Mouse (Mus musculus): ENCODE results near the gene Uchl4. TPM values are rescaled to one million over a fixed set of nuclear protein-coding genes. Genes with fewer than 3 reads are reported as not detected.
A peak's percentile ranks its signal among the peaks of the same experiment; 100 is the strongest.

Gene Uchl4
- polyA plus RNA-seq, 1 experiment from 2014 or later = 3.1 TPM

DNA sequence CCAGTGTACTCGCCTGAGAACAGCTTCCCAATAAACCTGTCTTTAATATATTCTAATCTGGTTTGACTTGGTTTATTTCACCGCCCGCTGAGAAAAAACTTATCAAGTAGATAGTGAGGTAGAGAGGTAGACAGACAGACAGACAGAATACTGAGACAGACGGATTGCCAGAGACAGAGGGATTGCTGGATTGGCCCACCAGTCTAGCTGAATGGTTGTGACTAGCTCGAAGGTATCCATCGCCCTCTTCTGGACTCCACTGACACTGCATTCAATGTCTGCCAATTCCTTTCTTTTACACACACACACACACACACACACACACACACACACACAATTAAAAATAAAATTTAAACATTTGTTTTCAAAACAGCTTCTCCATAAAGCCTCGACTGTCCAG, 37.6 kb downstream of the Uchl4 start:
- H3K4me2 ChIP-seq = no peak overlapping the region
- no peaks in the 10 kb centered on the region for H3K9me3 ChIP-seq (replicated peaks; ENCODE audit: control insufficient read depth, low read length)
- H3K36me3 ChIP-seq (ENCODE audit: control insufficient read depth, insufficient read depth, low read length) = no peaks in the 10 kb centered on the region
- H3K9ac ChIP-seq (ENCODE audit: low read depth, low read length) = no peak overlapping the region
- H3K27me3 ChIP-seq (ENCODE audit: control insufficient read depth, insufficient read depth, low read length) = no peaks in the 10 kb centered on the region
- H3K27ac ChIP-seq (ENCODE audit: low read depth, low read length) = no peak overlapping the region
- no peak for ATAC-seq (replicated peaks; ENCODE audit: insufficient number of reproducible peaks, low FRiP score, low TSS enrichment)
- 32% methylated on average over 7 of the region's 7 CpGs for WGBS (ENCODE audit: insufficient replicate concordance)
- H3K4me3 ChIP-seq (ENCODE audit: low read depth, low read length) = no peak overlapping the region
- H3K4me1 ChIP-seq (ENCODE audit: control insufficient read depth, insufficient read depth, low read length) = no peaks in the 10 kb centered on the region

DNA sequence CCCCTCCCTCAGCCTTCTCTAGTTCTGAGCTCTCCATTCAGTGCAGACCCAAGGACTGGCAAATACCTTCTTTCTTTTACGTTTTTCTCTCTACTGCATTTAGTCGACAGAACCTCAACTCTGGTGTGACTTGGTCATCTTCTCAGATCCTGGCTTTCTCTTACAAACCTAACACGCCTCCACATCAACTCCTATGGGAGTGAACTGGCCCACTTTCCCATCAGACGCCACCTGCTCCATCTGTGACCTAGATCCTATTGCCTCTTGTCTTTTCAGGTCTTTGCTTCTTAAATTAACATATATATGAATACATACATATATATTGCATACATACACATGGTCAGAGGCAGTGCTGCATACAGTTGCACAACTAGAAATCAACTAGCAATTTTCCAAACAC, 38.8 kb downstream of the Uchl4 start:
- WGBS (ENCODE audit: insufficient replicate concordance) = 76% methylated on average over 4 of the region's 4 CpGs
- Histone ChIP-seq H3K9me3 (replicated peaks; ENCODE audit: control insufficient read depth, low read length) (no peaks in the 10 kb centered on the region), H3K4me1 (ENCODE audit: control insufficient read depth, insufficient read depth, low read length) (no peaks in the 10 kb centered on the region), H3K9ac (ENCODE audit: low read depth, low read length) (no peak overlapping the region), H3K4me2 (no peak overlapping the region), H3K27me3 (ENCODE audit: control insufficient read depth, insufficient read depth, low read length) (no peaks in the 10 kb centered on the region), H3K36me3 (ENCODE audit: control insufficient read depth, insufficient read depth, low read length) (no peaks in the 10 kb centered on the region), H3K27ac (ENCODE audit: low read depth, low read length) (no peak overlapping the region), H3K4me3 (ENCODE audit: low read depth, low read length) (no peak overlapping the region)
- no peak for ATAC-seq (replicated peaks; ENCODE audit: insufficient number of reproducible peaks, low FRiP score, low TSS enrichment)

DNA sequence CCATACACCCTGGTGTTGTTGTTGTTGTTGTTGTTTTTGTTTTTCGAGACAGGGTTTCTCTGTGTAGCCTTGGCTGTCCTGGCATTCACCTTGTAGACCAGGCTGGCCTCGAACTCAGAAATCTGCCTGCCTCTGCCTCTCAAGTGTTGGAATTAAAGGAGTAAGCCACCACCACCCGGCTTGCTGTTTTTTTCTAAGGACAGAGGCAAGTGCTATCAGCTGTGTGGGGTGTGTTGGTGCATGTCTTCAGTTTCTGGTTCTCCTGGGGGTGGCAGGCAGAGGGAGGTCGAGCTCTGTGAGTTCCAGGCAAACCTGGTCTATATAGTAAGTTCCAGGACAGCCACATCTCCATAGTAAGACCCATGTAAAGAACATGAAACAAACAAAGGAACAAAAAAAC, 39.3 kb downstream of the Uchl4 start:
- Histone ChIP-seq H3K27ac (ENCODE audit: low read depth, low read length) (no peak overlapping the region), H3K4me1 (ENCODE audit: control insufficient read depth, insufficient read depth, low read length) (no peaks in the 10 kb centered on the region), H3K9me3 (replicated peaks; ENCODE audit: control insufficient read depth, low read length) (no peaks in the 10 kb centered on the region), H3K4me2 (no peak overlapping the region), H3K36me3 (ENCODE audit: control insufficient read depth, insufficient read depth, low read length) (no peaks in the 10 kb centered on the region), H3K4me3 (ENCODE audit: low read depth, low read length) (no peak overlapping the region), H3K27me3 (ENCODE audit: control insufficient read depth, insufficient read depth, low read length) (no peaks in the 10 kb centered on the region), H3K9ac (ENCODE audit: low read depth, low read length) (no peak overlapping the region)
- WGBS (ENCODE audit: insufficient replicate concordance) = 65% methylated on average over 4 of the region's 4 CpGs
- no peak for ATAC-seq (replicated peaks; ENCODE audit: insufficient number of reproducible peaks, low FRiP score, low TSS enrichment)

DNA sequence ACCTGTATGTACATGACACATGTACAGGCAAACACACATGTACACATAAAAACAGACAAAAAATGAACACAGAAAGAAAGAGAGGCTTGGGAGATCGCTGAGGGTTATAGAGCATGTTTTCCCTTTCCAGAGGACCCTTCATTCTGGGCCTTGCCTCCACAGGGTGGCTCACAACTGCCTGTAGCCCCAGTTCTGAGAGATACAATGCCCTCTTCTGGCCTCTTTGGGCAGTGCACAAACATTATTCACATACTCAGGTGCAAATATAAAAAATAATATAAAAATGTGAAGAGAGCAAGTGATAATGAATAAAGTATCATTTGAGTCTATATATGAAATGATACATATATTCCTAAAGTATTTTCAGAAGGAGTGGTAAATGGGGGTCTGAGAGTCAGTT, 39.9 kb downstream of the Uchl4 start:
- H3K27ac ChIP-seq (ENCODE audit: low read depth, low read length) = no peak overlapping the region
- H3K9ac ChIP-seq (ENCODE audit: low read depth, low read length) = no peak overlapping the region
- 68% methylated on average over 1 of the region's 1 CpGs for WGBS (ENCODE audit: insufficient replicate concordance)
- no peaks in the 10 kb centered on the region for H3K36me3 ChIP-seq (ENCODE audit: control insufficient read depth, insufficient read depth, low read length)
- no peaks in the 10 kb centered on the region for H3K27me3 ChIP-seq (ENCODE audit: control insufficient read depth, insufficient read depth, low read length)
- no peak overlapping the region for H3K4me2 ChIP-seq
- H3K9me3 ChIP-seq (replicated peaks; ENCODE audit: control insufficient read depth, low read length) = no peaks in the 10 kb centered on the region
- H3K4me1 ChIP-seq (ENCODE audit: control insufficient read depth, insufficient read depth, low read length) = no peaks in the 10 kb centered on the region
- no peak for ATAC-seq (replicated peaks; ENCODE audit: insufficient number of reproducible peaks, low FRiP score, low TSS enrichment)
- H3K4me3 ChIP-seq (ENCODE audit: low read depth, low read length) = no peak overlapping the region

DNA sequence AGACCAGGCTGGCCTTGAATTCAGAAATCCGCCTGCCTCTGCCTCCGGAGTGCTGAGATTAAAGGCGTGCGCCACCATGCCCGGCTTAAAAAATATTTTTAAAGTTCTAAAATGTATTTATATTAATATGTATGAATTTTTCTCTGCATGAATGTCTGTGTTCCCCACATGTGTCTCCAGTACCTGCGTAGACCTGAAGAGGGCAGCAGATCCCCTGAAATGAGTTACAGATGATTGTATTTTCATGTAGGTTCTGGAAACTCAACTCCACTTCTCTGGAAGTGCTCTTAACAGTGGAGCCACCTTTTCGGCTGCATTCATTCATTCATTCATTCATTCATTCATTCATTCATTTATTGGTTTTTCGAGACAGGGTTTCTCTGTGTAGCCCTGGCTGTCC, 42.7 kb downstream of the Uchl4 start:
- WGBS (ENCODE audit: insufficient replicate concordance) = 53% methylated on average over 8 of the region's 8 CpGs
- no peak overlapping the region for H3K9ac ChIP-seq (ENCODE audit: low read depth, low read length)
- H3K4me3 ChIP-seq (ENCODE audit: low read depth, low read length) = no peak overlapping the region
- no peak for ATAC-seq (replicated peaks; ENCODE audit: insufficient number of reproducible peaks, low FRiP score, low TSS enrichment)
- H3K4me2 ChIP-seq = no peak overlapping the region
- H3K27ac ChIP-seq (ENCODE audit: low read depth, low read length) = no peak overlapping the region
- H3K27me3 ChIP-seq (ENCODE audit: control insufficient read depth, insufficient read depth, low read length) = no peaks in the 10 kb centered on the region
- no peaks in the 10 kb centered on the region for H3K36me3 ChIP-seq (ENCODE audit: control insufficient read depth, insufficient read depth, low read length)
- peaks cover 7% of the 10 kb centered on the region; the same call in 1 of the 2 replicates for H3K4me1 ChIP-seq (ENCODE audit: control insufficient read depth, insufficient read depth, low read length)
- H3K9me3 ChIP-seq (replicated peaks; ENCODE audit: control insufficient read depth, low read length) = no peaks in the 10 kb centered on the region

DNA sequence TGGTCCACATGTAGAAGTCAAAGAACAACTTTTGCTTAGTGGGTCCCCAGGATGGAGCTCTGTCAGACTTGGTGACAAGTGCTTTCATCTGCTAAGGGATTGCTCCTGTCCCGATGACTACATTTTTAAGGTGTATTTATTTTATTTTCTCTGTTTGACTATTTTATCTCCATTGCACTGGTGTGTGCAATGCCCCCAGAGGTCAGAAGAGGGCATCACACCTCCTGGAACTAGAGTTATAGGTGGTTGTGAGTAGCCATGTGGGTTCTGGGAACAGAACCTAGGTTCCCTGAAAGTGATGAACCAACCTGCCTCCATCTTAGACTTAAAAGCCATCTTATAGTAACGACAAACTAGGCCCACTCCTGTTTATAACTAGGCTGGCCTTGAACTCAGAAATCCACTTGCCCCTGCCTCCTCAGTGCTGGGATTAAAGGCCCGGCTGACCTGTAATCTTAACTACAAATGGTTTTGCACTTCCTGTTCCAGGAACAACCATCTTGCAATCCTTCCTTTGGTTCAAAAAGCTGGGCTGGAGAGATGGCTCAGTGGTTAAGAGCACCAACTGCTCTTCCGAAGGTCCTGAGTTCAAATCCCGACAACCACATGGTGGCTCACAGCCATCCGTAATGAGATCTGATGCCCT, 43.8 kb downstream of the Uchl4 start:
- ATAC-seq (replicated peaks; ENCODE audit: insufficient number of reproducible peaks, low FRiP score, low TSS enrichment) = no peak
- Histone ChIP-seq H3K36me3 (ENCODE audit: control insufficient read depth, insufficient read depth, low read length) (no peaks in the 10 kb centered on the region), H3K27ac (ENCODE audit: low read depth, low read length) (no peak overlapping the region), H3K4me2 (no peak overlapping the region), H3K9me3 (replicated peaks; ENCODE audit: control insufficient read depth, low read length) (no peaks in the 10 kb centered on the region), H3K4me3 (ENCODE audit: low read depth, low read length) (no peak overlapping the region), H3K27me3 (ENCODE audit: control insufficient read depth, insufficient read depth, low read length) (no peaks in the 10 kb centered on the region), H3K4me1 (ENCODE audit: control insufficient read depth, insufficient read depth, low read length) (peaks cover 7% of the 10 kb centered on the region; the same call in 1 of the 2 replicates), H3K9ac (ENCODE audit: low read depth, low read length) (no peak overlapping the region)
- WGBS (ENCODE audit: insufficient replicate concordance) = 91% methylated on average over 6 of the region's 6 CpGs

DNA sequence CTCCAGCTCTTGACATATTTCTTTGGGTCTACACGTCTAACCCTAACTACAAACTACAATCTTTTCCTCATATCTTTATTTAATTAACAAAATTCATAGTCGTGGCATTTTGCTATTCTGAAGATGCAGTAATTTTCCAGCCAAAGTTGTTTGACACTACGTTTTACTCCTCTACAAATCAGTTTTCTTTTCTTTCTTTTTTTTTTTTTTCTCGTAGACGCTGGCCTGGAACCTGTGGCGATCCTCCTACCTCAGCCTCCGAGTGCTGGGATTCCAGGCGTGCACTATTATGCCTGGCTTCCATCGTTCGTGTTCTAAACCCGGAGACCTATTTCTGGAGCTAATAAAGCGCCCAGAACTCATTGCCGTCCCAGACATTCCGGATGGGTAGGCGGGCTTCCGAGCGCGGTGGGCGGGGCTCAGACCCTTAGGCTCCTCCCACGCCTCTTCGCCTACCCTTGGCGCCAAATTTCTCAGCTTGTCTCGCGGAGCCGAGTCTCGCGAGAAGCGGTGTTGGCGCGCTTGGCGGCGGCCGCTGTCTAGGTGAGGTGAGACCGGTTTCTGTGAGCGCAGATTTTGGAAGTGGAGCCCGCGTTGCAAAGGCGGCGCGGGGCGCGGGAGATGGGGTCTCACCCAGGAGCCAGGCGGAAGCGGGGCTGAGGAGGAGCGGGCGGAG, 46.2 kb downstream of the Uchl4 start, which contains the start of gene Tipin:
Gene Tipin (plus strand): TSS at position 477 of the 676 bp plus-strand sequence.
- Histone ChIP-seq H3K9me3 (replicated peaks; ENCODE audit: control insufficient read depth, low read length) (no peaks in the 10 kb centered on the region), H3K4me1 (ENCODE audit: control insufficient read depth, insufficient read depth, low read length) (peaks cover 7% of the 10 kb centered on the region; the same call in 1 of the 2 replicates), H3K27me3 (ENCODE audit: control insufficient read depth, insufficient read depth, low read length) (no peaks in the 10 kb centered on the region), H3K27ac (ENCODE audit: low read depth, low read length) (peak within 1 kb of the TSS; percentile 90), H3K4me2 (peak within 1 kb of the TSS; percentile 91), H3K4me3 (ENCODE audit: low read depth, low read length) (peak within 1 kb of the TSS; percentile 78), H3K9ac (ENCODE audit: low read depth, low read length) (peak within 1 kb of the TSS; percentile 98), H3K36me3 (ENCODE audit: control insufficient read depth, insufficient read depth, low read length) (no peaks in the 10 kb centered on the region)
- 2% methylated on average over 45 of the region's 46 CpGs for WGBS (ENCODE audit: insufficient replicate concordance)
- ATAC-seq (replicated peaks; ENCODE audit: insufficient number of reproducible peaks, low FRiP score, low TSS enrichment) = peak; percentile 94

DNA sequence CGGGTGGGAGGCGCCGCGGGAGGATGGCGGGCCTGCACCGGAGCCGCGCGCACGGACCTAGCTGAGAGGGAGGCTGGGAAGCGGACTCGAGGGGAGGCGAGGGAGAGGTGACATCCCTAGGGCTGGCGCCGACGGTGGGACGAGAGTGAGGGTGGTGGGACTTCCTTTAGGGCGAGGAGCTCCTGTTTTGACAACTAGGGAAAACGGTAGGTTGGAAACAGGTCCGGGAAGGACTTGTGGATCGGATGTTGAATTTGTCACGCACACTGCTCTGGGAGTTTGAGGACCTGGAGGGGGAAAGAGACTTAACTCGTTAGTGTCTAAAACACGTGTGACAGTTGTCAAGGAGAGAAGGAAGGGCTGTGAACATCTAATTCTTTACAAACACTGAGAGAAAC, 46.8 kb downstream of the Uchl4 start:
- no peaks in the 10 kb centered on the region for H3K27me3 ChIP-seq (ENCODE audit: control insufficient read depth, insufficient read depth, low read length)
- H3K9me3 ChIP-seq (replicated peaks; ENCODE audit: control insufficient read depth, low read length) = no peaks in the 10 kb centered on the region
- H3K9ac ChIP-seq (ENCODE audit: low read depth, low read length) = peak overlapping the region; percentile 98
- H3K36me3 ChIP-seq (ENCODE audit: control insufficient read depth, insufficient read depth, low read length) = no peaks in the 10 kb centered on the region
- peak overlapping the region; percentile 91 for H3K4me2 ChIP-seq
- peak overlapping the region; percentile 78 for H3K4me3 ChIP-seq (ENCODE audit: low read depth, low read length)
- under 1% methylated on average over 24 of the region's 24 CpGs for WGBS (ENCODE audit: insufficient replicate concordance)
- peaks cover 7% of the 10 kb centered on the region; the same call in 1 of the 2 replicates for H3K4me1 ChIP-seq (ENCODE audit: control insufficient read depth, insufficient read depth, low read length)
- peak overlapping the region; percentile 90 for H3K27ac ChIP-seq (ENCODE audit: low read depth, low read length)
- peak; percentile 78 for ATAC-seq (replicated peaks; ENCODE audit: insufficient number of reproducible peaks, low FRiP score, low TSS enrichment)
